Mouse (Mus musculus) B cell, adult 62 days (primary cell): ENCODE results near the gene Gja4. TPM values are rescaled to one million over a fixed set of nuclear protein-coding genes. Genes with fewer than 3 reads are reported as not detected.

Source experiments
- total RNA-seq: library from RNA; stranded (reverse); gene quantifications from 4 replicates; pipeline ENCODE4 v1.2.4, GENCODE M21; 2023

Gja4 gene
- not detected in 4 replicates for total RNA-seq

GRCm38 (mm10) chr4:127313861-127314260 is at the start of gene Gja4:
TSS of gene Gja4 (minus strand) at chr4:127314039.

DNA sequence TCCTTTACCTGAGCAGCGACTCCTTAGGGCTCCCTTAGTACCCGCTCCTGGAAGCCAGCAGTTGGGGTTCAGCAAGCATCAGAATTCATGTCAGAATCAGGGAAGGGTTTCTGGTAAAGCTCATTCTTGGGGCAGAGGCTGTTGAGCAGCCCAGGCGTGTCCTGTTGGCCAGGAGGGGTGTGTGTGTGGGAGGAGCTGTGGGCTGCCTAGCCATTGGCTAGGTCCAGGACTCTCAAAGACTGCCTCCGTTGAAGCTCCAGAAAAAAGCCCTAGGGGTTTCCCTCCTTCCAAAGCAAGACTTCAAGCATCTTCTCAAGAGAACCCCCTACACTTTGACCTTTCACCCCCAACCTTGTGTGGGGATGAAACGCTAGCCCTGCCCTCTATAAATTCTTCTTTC is 44.2 kb upstream of the Gja4 start, which contains the start of gene Gjb5:
TSS of gene Gjb5 (minus strand) at position 164 of the 400 bp plus-strand sequence.

GRCm38 (mm10) chr4:127353951-127354438 is 40.2 kb upstream of the Gja4 start, which contains the start of gene Gjb4:
TSS of gene Gjb4 (minus strand) at chr4:127354081.

GRCm38 (mm10) chr4:127330181-127331100 is 16.6 kb upstream of the Gja4 start, which contains the start of gene Gjb3:
TSS of gene Gjb3 (minus strand) at chr4:127330844.

Other genes starting within 250 kb of the Gja4 start
- gene Zmym6, start 236.7 kb downstream of the Gja4 start, total RNA-seq: 24.1 to 34.9 TPM (median 29.3 TPM) in 4 replicates
- 6.9 to 9.3 TPM (median 7.7 TPM) in 4 replicates for gene Tmem35b, start 190.3 kb downstream of the Gja4 start, total RNA-seq
- 0.42 to 1.5 TPM (median 0.82 TPM) in 4 replicates for gene Dlgap3, start 144.8 kb downstream of the Gja4 start, total RNA-seq
- 18.9 to 22.4 TPM (median 21.8 TPM) in 4 replicates for gene Smim12, start 70.3 kb downstream of the Gja4 start, total RNA-seq
- gene Gjb3, start 16.8 kb upstream of the Gja4 start, total RNA-seq: not detected in 4 replicates
- not detected in 4 replicates for gene Gjb4, start 40.0 kb upstream of the Gja4 start, total RNA-seq
- not detected in 4 replicates for gene Gjb5, start 44.1 kb upstream of the Gja4 start, total RNA-seq